In the genomic region with DNA sequence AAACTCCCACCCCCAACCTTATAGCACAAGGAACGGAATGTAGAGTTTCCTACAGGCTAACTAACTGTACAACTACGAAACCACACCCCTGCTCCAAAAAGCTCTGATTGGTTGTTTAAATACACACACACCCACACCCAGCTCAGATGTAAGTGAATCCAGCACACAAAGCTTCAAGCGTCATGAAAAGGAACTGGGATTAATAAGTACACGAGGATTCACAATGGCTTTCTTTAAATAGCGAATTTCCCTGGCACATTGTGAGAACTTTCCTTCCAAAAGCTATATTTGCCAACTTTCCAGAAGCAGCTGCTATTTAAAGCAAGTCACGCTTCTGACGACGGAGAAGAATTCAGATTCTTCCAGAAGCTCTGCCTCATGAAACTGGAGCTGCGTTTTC, we compare ENCODE assay signal across 9 mouse cellular contexts. TPM values are rescaled to one million over a fixed set of nuclear protein-coding genes. Genes with fewer than 3 reads are reported as not detected.
A peak's percentile ranks its signal among the peaks of the same experiment; 100 is the strongest.
DNase-seq lines count a peak whose midpoint lies in the region; ATAC-seq and TF ChIP-seq lines count a peak whose summit lies in the region.
"Had no signal": no experiment of that assay in that cellular context is flagged by ENCODE, and none has a peak within 500 bp of the region (broad histone marks: within the 10 kb centered on the region; RNA-seq: fewer than 3 reads in every experiment).

No protein-coding gene starts in this region.

- no peak overlapping the region for H3K4me3 ChIP-seq in forebrain, embryonic 12.5 days (replicated peaks)
- H3K4me3 ChIP-seq in forebrain, embryonic 10.5 days: no peak overlapping the region
- no peak overlapping the region for H3K4me3 ChIP-seq in midbrain, embryonic 15.5 days
- H3K4me3 ChIP-seq in midbrain, embryonic 10.5 days: no peak overlapping the region
- H3K4me3 ChIP-seq in heart, postnatal 0 days (ENCODE audit: low read depth, low read length): no peak overlapping the region
- H3K4me3 ChIP-seq in stomach, embryonic 15.5 days (replicated peaks): no peak overlapping the region

- H3K9me3 ChIP-seq in forebrain, embryonic 12.5 days: no peaks in the 10 kb centered on the region
- no peaks in the 10 kb centered on the region for H3K9me3 ChIP-seq in forebrain, embryonic 10.5 days
- no peaks in the 10 kb centered on the region for H3K9me3 ChIP-seq in midbrain, embryonic 15.5 days
- H3K9me3 ChIP-seq in midbrain, embryonic 10.5 days (replicated peaks): no peaks in the 10 kb centered on the region
- no peaks in the 10 kb centered on the region for H3K9me3 ChIP-seq in heart, postnatal 0 days (replicated peaks; ENCODE audit: control insufficient read depth, low read length)
- H3K9me3 ChIP-seq in stomach, embryonic 15.5 days: no peaks in the 10 kb centered on the region

- TF ChIP-seq EP300 in heart, postnatal 0 days (IDR thresholded peaks at IDR 0.05; ENCODE audit: low read depth): 0 out of 2 replicates have a peak, but pooled peaks have one; percentile 33

- WGBS in forebrain, embryonic 12.5 days: 66% methylated on average over 9 of the region's 9 CpGs
- 85% methylated on average over 9 of the region's 9 CpGs for WGBS in forebrain, embryonic 10.5 days
- 57% methylated on average over 9 of the region's 9 CpGs for WGBS in midbrain, embryonic 15.5 days
- WGBS in midbrain, embryonic 10.5 days: 86% methylated on average over 9 of the region's 9 CpGs
- 16% methylated on average over 9 of the region's 9 CpGs for WGBS in heart, postnatal 0 days
- WGBS in stomach, embryonic 15.5 days: 42% methylated on average over 9 of the region's 9 CpGs

- H3K4me1 ChIP-seq in forebrain, embryonic 12.5 days: peaks cover 46% of the 10 kb centered on the region
- H3K4me1 ChIP-seq in forebrain, embryonic 10.5 days: peaks cover 28% of the 10 kb centered on the region
- peaks cover 11% of the 10 kb centered on the region for H3K4me1 ChIP-seq in midbrain, embryonic 15.5 days
- H3K4me1 ChIP-seq in midbrain, embryonic 10.5 days: peaks cover 28% of the 10 kb centered on the region
- peaks cover 27% of the 10 kb centered on the region for H3K4me1 ChIP-seq in heart, postnatal 0 days (ENCODE audit: control insufficient read depth, insufficient read depth)
- H3K4me1 ChIP-seq in stomach, embryonic 15.5 days: peaks cover 20% of the 10 kb centered on the region

- peaks cover 3% of the 10 kb centered on the region; the same call in 1 of the 2 replicates for H3K27me3 ChIP-seq in forebrain, embryonic 12.5 days
- peaks cover 27% of the 10 kb centered on the region for H3K27me3 ChIP-seq in forebrain, embryonic 10.5 days (ENCODE audit: poor library complexity, severe bottlenecking)
- no peaks in the 10 kb centered on the region for H3K27me3 ChIP-seq in midbrain, embryonic 15.5 days (replicated peaks)
- H3K27me3 ChIP-seq in midbrain, embryonic 10.5 days (ENCODE audit: low read depth, poor library complexity, severe bottlenecking): peaks cover 25% of the 10 kb centered on the region
- no peaks in the 10 kb centered on the region for H3K27me3 ChIP-seq in heart, postnatal 0 days (ENCODE audit: control insufficient read depth, insufficient read depth, low read length)
- no peaks in the 10 kb centered on the region for H3K27me3 ChIP-seq in stomach, embryonic 15.5 days (replicated peaks)

- no peak overlapping the region for H3K4me2 ChIP-seq in forebrain, embryonic 12.5 days
- no peak overlapping the region for H3K4me2 ChIP-seq in midbrain, embryonic 15.5 days
- H3K4me2 ChIP-seq in heart, postnatal 0 days (ENCODE audit: low read depth, low read length): peak overlapping the region; percentile 19
- H3K4me2 ChIP-seq in stomach, embryonic 15.5 days: no peak overlapping the region

- TF ChIP-seq CTCF in heart, postnatal 0 days (IDR thresholded peaks at IDR 0.05; ENCODE audit: low read depth): no peak

- 0 out of 2 replicates have a peak overlapping the region, but pooled peaks have one; percentile 6 for H3K27ac ChIP-seq in forebrain, embryonic 12.5 days
- no peak overlapping the region for H3K27ac ChIP-seq in forebrain, embryonic 10.5 days
- H3K27ac ChIP-seq in midbrain, embryonic 15.5 days: peak overlapping the region; percentile 49
- H3K27ac ChIP-seq in midbrain, embryonic 10.5 days (replicated peaks): no peak overlapping the region
- H3K27ac ChIP-seq in heart, postnatal 0 days (ENCODE audit: low read depth): peak overlapping the region; percentile 73
- peak overlapping the region; percentile 36 for H3K27ac ChIP-seq in stomach, embryonic 15.5 days

- no peak overlapping the region for H3K9ac ChIP-seq in forebrain, embryonic 12.5 days
- H3K9ac ChIP-seq in midbrain, embryonic 15.5 days: no peak overlapping the region
- H3K9ac ChIP-seq in heart, postnatal 0 days (replicated peaks; ENCODE audit: low read depth, low read length): no peak overlapping the region
- H3K9ac ChIP-seq in stomach, embryonic 15.5 days: no peak overlapping the region

- DNase-seq in forebrain, embryonic 10.5 days (ENCODE audit: extremely low spot score, low spot score): no peak
- no peak for DNase-seq in midbrain, embryonic 10.5 days (ENCODE audit: low spot score)
- DNase-seq in heart, postnatal 0 days (ENCODE audit: low spot score): peak; percentile 84
- DNase-seq in adrenal gland, postnatal 10 days: no peak
- DNase-seq in kidney, adult 18-20 months: no peak
- DNase-seq: retina, postnatal 1 day had no signal

- peaks cover 10% of the 10 kb centered on the region; the same call in 1 of the 2 replicates for H3K36me3 ChIP-seq in forebrain, embryonic 12.5 days (replicated peaks)
- no peaks in the 10 kb centered on the region; the same call in 1 of the 2 replicates for H3K36me3 ChIP-seq in forebrain, embryonic 10.5 days (replicated peaks)
- no peaks in the 10 kb centered on the region for H3K36me3 ChIP-seq in midbrain, embryonic 15.5 days (replicated peaks)
- H3K36me3 ChIP-seq in midbrain, embryonic 10.5 days: no peaks in the 10 kb centered on the region
- no peaks in the 10 kb centered on the region for H3K36me3 ChIP-seq in heart, postnatal 0 days (replicated peaks; ENCODE audit: control insufficient read depth, insufficient read depth, low read length)
- 0 out of 2 replicates have a peak, but pooled peaks cover 2% of the 10 kb centered on the region for H3K36me3 ChIP-seq in stomach, embryonic 15.5 days

- ATAC-seq in forebrain, embryonic 12.5 days (ENCODE audit: low FRiP score): no peak
- no peak for ATAC-seq in midbrain, embryonic 15.5 days (replicated peaks)
- ATAC-seq in heart, postnatal 0 days (ENCODE audit: insufficient read depth, low read depth): peak; percentile 76
- ATAC-seq in stomach, embryonic 15.5 days (ENCODE audit: insufficient read depth, low FRiP score, low read depth): 0 out of 2 replicates have a peak, but pooled peaks have one; percentile 27

RNA-seq across cellular contexts. Expression of gene Acss1, which starts 5.0 kb away (rescaled TPM):
- polyA plus RNA-seq in forebrain, embryonic 12.5 days (2016; fragmentation: Nextera tagmentation; extraction: Ambion mirVana): 43.4 and 54.8 TPM in 2 replicates
- 14.1 and 17.6 TPM in 2 replicates for polyA plus RNA-seq in forebrain, embryonic 10.5 days (2016; fragmentation: Nextera tagmentation; extraction: Ambion mirVana)
- polyA plus RNA-seq in midbrain, embryonic 15.5 days (2015; fragmentation: Nextera tagmentation; extraction: Ambion mirVana): 16.7 and 20.9 TPM in 2 replicates
- 9.2 and 20.5 TPM in 2 replicates for polyA plus RNA-seq in midbrain, embryonic 10.5 days (2016; fragmentation: Nextera tagmentation; extraction: Ambion mirVana)
- total RNA-seq in heart, postnatal 0 days (2014; rRNA removed; ENCODE audit: low replicate concordance): 43.0 and 59.2 TPM in 2 replicates
- polyA plus RNA-seq in heart, postnatal 0 days (2015; fragmentation: Nextera tagmentation; extraction: Ambion mirVana): 17.0 and 18.5 TPM in 2 replicates
- polyA plus RNA-seq in stomach, embryonic 15.5 days (2015; fragmentation: Nextera tagmentation; extraction: Ambion mirVana): 27.8 and 30.9 TPM in 2 replicates
- 10 to 100 TPM; 64.7 to 68.9 TPM for total RNA-seq in adrenal gland, postnatal 10 days (2021)

RNA-seq across cellular contexts. Expression of gene Vsx1, which starts 25.9 kb away (rescaled TPM):
- polyA plus RNA-seq in forebrain, embryonic 12.5 days (2016; fragmentation: Nextera tagmentation; extraction: Ambion mirVana): 0.06 and 0.11 TPM in 2 replicates
- polyA plus RNA-seq in forebrain, embryonic 10.5 days (2016; fragmentation: Nextera tagmentation; extraction: Ambion mirVana): 0.05 TPM in 1 of 2 replicates, not detected in the other
- 0.04 and 0.06 TPM in 2 replicates for polyA plus RNA-seq in midbrain, embryonic 15.5 days (2015; fragmentation: Nextera tagmentation; extraction: Ambion mirVana)
- 0.19 and 0.56 TPM in 2 replicates for polyA plus RNA-seq in midbrain, embryonic 10.5 days (2016; fragmentation: Nextera tagmentation; extraction: Ambion mirVana)
- total RNA-seq in heart, postnatal 0 days (2014; rRNA removed; ENCODE audit: low replicate concordance): not detected in 2 replicates
- polyA plus RNA-seq in heart, postnatal 0 days (2015; fragmentation: Nextera tagmentation; extraction: Ambion mirVana): not detected in 2 replicates
- not detected in 2 replicates for polyA plus RNA-seq in stomach, embryonic 15.5 days (2015; fragmentation: Nextera tagmentation; extraction: Ambion mirVana)
- not detected for total RNA-seq in adrenal gland, postnatal 10 days (2021)

RNA-seq across cellular contexts. Expression of gene Apmap, which starts 54.9 kb away (rescaled TPM):
- 35.7 and 36.4 TPM in 2 replicates for polyA plus RNA-seq in forebrain, embryonic 12.5 days (2016; fragmentation: Nextera tagmentation; extraction: Ambion mirVana)
- polyA plus RNA-seq in forebrain, embryonic 10.5 days (2016; fragmentation: Nextera tagmentation; extraction: Ambion mirVana): 34.2 and 34.9 TPM in 2 replicates
- 39.5 and 42.1 TPM in 2 replicates for polyA plus RNA-seq in midbrain, embryonic 15.5 days (2015; fragmentation: Nextera tagmentation; extraction: Ambion mirVana)
- 35.6 and 38.6 TPM in 2 replicates for polyA plus RNA-seq in midbrain, embryonic 10.5 days (2016; fragmentation: Nextera tagmentation; extraction: Ambion mirVana)
- total RNA-seq in heart, postnatal 0 days (2014; rRNA removed; ENCODE audit: low replicate concordance): 8.5 and 14.4 TPM in 2 replicates
- 19.0 and 19.8 TPM in 2 replicates for polyA plus RNA-seq in heart, postnatal 0 days (2015; fragmentation: Nextera tagmentation; extraction: Ambion mirVana)
- 40.1 and 40.5 TPM in 2 replicates for polyA plus RNA-seq in stomach, embryonic 15.5 days (2015; fragmentation: Nextera tagmentation; extraction: Ambion mirVana)
- 100 to 1,000 TPM; 145 to 167 TPM for total RNA-seq in adrenal gland, postnatal 10 days (2021)

Comparison
In these comparisons a context has a peak if more than half of its experiments do, and no peak if none do; other contexts are left out.
1. H3K27ac ChIP-seq: peak in forebrain, embryonic 12.5 days (single experiment), midbrain, embryonic 15.5 days (single experiment), heart, postnatal 0 days (single experiment) and stomach, embryonic 15.5 days (single experiment); none in forebrain, embryonic 10.5 days (single experiment) and midbrain, embryonic 10.5 days (single experiment).
2. ATAC-seq: peak in heart, postnatal 0 days (single experiment) and stomach, embryonic 15.5 days (single experiment); none in forebrain, embryonic 12.5 days (single experiment) and midbrain, embryonic 15.5 days (single experiment).